Mouse (Mus musculus) C2C12 (cell line): Measurements from ENCODE around the gene Trim44.

Source experiments
- CEBPB ChIP-seq: IDR thresholded peaks from one replicate; pipeline ENCODE4 v1.6.1; 2011; ENCODE audit warnings: low read depth, mild to moderate bottlenecking, control low read depth, moderate library complexity
- CTCF ChIP-seq: IDR thresholded peaks from one replicate; pipeline ENCODE4 v1.5.1; 2011; ENCODE audit not compliant: control insufficient read depth, insufficient read depth, insufficient read length
- MAX ChIP-seq: IDR thresholded peaks from one replicate; pipeline ENCODE4 v1.6.1; 2011; ENCODE audit warnings: mild to moderate bottlenecking, control low read depth
- MYOG ChIP-seq: IDR thresholded peaks from one replicate; pipeline ENCODE4 v1.6.1; 2011; ENCODE audit not compliant: control insufficient read depth, insufficient read length; ENCODE audit errors: extremely low read depth
- USF1 ChIP-seq: IDR thresholded peaks from one replicate; pipeline ENCODE4 v1.6.1; 2011; ENCODE audit warnings: low read depth, mild to moderate bottlenecking, control low read depth, moderate library complexity

- no peak for TF ChIP-seq MYOG
- TF ChIP-seq MAX, result no peak
- no peak for TF ChIP-seq CTCF
- no peak for TF ChIP-seq CEBPB
- TF ChIP-seq USF1, result no peak
Observed at GRCm38 (mm10) chr2:102256100-102256499, 151.5 kb downstream of the Trim44 start.
